Mouse (Mus musculus): ENCODE measurements around the gene Adgrb3.
"Not testable (repeated sequence)": the region's sequence is repeated elsewhere in the genome, so short reads cannot be mapped to it uniquely, and the experiment has no call there.

Adgrb3 gene

DNA sequence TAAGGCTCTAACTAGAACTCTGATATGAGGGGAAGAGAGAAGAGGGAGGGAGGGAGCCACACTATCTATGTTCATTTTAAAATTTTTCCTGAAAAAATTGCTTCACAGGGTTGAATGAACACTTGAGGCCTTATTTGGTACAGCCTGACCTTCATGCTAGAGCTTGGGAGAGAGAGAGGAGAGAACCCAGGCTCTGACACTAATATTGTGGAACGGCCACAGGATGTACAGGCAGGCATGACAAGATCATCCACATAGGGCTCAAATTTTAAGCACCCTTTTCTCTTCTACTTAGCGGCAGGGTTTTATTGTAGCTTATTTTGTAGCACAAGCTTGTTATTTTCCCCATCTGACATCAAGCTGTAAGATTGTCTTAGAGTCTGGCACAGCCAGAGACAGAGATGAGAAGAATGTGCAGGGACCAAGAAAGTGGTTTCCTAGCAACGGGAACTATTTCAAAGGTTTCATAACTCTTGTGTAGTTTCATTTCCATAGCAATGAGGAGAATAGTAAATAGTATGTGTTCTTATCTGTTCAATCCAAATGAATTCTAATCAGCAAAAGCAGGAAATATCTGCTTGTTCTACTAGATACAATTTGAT is 721.9 kb downstream of the Adgrb3 start:
- no peak for DNase-seq (ENCODE audit: low spot score)

DNA sequence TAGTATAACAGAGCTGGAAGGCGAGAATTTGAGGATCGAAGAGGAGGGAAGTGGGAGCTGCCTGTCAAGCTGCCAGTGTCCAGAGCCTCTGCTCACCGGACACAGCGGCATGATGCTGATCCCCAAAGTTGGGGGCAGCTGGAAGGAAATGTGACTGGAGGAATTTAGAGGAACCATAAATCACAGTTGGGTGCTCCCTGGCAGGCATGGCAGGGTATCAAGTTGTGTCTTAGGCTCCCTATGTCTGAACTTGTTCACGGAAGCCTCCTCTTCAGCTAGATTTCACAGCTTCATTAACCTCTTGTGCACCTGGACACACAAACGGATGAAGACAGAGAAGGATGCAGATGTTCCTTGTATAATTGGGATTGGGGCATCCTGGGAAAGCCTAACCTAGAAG is 722.8 kb downstream of the Adgrb3 start:
- no peak for DNase-seq (ENCODE audit: low spot score)

DNA sequence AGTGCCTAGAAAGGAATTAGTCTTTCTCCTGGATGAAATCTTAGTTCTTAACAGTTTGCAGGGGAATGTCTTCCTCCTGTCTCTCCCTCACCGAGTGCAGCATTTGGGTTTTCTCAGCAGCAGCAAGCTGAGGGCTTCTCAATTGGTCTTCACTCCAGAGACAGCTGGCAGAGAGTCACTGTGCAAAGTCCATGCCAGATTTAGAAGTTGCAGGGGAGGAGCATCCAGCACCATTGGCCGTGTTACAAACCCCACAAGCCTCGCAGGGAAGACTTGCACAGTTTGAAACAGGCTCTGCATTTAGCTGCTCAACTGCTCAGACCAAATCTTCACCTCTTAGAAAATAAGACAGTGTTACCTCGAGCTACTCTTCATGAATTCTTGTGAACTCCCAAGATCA is 724.1 kb downstream of the Adgrb3 start:
- no peak for DNase-seq (ENCODE audit: low spot score)

DNA sequence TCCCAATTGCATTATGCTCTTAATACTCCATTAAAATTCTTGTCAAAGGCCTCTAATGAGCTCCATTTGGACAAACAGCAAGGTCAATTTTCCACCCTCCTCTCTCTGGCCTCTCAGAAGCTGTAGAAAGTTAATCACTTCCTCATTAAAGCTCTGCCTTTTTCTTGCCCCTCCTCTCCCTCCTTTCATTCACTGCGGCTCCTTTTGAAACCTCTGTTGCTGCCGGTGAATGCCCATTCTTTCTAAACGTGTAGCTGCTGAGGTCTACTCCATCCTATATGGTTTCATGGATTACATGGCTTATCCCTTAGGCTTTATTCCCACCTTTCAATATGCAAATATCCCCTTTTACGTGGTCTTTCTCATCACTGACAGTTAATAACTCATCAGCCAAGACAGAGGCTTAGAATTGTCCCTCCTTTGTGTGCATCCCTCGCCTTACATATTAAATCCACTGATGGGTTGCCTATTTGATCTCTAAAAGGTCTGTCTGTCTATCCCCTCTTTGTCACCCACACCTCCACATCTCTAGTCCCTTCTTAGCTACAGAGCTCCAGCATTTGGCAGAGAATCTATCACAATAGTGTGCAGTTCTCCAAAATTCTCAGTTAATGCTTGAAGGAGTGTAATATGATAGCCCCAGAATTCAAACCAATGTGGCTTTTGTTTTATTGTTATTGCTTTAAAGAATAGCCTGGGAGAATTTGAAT is 741.3 kb downstream of the Adgrb3 start:
- DNase-seq (ENCODE audit: low spot score): no peak

DNA sequence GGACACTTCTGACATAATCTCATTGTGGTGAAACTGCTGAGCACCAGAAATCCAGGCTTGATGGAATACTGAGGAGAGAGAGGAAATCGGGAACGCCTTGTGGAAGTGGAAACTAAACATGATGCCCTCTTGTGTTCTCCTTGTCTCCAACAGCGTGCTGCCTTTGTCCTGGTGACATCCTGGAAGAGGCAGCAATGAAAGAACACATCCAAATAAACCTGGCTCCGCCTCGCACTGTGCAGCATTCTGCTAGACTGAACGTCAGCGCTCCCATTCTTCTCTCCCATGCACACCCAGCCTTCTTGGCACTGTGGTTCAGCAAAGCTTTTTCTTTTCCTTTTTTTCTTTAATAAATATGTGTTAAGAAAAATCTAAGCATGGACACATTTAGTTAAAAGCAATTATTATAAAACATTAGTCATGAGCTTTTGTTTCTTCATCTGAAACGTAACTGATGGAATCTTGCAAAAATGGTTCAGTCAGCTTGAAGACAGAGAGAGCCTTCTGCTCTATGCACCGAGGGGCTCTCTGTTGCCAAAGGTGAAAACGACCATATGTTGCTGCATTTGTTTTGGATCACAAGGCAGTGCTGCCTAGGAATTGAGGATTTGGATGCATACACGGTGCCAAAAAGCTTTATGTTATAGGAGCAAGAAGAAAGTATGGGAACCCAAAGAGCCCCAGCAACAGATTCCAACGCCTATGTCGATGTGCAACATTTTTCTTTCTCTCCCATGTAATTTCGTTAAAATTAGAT is 743.7 kb downstream of the Adgrb3 start:
- no peak for DNase-seq (ENCODE audit: low spot score)

DNA sequence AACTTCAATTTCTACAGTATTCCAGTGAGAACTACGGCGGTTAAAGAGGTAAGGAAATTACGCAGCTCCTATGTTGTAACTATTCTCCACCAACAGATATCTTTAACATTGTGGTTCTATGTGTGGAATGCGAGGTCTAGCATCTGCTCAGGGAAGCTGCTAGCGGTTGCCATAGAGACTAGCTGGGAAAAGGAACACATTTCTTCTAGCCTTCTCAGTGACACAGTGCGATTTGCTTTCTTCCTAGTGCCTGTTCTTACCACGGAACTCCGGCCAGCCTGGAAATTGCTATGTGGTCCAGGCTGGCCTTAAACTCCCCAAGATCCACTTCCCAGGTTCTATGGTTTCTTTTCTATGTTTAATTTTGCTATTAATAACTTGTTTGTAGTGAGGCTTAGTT is 747.1 kb downstream of the Adgrb3 start:
- DNase-seq (ENCODE audit: low spot score): no peak

DNA sequence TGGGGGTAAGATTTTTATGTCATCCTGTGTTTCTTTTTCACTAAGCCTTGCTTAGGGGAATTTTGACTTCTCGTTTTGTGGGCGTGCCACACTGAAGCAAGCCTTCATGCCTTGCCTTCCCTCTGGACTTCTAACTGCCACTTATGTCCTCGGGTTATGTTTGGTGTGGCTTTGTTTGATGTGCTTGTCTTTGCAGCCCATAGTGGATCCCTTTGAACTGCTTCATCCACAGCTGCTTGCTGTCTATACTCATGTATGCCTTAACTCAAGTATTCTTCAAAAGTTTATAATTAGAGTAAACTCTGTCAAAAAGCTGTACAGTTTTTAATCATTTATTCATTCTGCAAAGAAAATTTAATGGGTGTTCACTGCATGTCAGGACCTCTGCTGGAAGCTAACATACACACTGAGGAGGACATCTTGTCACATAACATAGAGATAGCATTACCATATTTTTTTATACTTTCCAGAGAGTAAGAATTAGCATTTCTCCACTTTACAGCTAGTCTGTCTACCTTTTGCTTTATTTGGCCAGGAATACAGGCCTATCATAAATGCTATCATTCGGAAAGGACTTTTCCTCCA is 748.1 kb downstream of the Adgrb3 start:
- no peak for DNase-seq (ENCODE audit: low spot score)

DNA sequence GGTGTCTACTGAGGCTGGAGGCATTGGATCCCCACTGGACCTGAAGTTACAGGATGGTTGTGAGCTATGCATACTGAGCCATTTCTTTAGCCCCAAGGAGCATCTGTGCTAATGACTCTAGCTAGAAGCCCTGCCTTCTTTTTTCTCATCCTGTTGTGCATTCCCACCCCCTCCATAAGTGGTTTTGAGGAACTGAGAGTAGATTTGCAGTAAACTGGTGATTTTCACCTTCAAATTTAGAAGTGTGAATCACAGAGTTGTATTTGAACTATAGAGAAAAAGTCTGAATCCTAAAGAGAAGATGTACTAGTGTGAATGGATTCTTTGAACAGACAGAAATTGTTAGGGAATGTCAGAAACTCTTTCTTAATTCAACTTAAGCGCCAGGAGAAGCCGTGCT is 750.1 kb downstream of the Adgrb3 start:
- DNase-seq (ENCODE audit: low spot score): no peak

DNA sequence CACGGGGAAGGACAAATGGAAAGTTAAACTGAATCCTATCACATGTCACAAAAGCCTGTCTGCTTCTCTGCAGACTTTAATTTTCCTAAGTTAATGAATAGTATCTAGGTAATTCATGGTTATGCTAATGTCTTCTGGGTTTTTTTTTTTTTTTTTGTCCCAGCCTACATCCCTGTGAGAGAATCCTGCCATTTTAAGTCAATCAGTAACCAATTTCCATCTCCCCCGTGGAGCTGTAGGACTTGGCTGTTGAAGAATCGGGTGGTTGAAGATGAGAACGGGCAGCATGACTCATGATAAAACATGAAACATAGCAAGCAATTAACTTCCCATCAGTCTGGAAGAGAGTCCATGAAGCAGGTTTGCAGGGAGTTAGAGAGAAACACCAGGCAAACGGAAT is 753.6 kb downstream of the Adgrb3 start:
- no peak for DNase-seq (ENCODE audit: low spot score)

DNA sequence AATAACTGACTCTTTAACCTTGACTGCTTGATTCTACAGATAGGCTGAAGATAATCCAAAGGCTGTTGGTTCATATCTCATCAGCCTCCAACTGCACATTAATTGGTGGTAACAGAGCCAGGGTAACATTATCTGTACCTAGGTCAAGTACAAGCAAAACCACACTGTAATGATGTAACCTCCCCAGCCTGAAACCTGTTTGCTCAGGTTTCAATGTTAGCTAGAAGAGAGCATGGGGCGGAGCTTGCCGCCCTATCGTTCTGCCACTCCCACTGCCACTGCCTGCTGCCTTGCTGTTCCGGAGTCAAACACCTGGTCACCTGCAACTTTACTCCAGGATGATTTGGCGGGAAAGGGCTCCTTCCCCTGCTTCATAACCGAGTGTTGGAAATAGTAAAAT is 765.5 kb downstream of the Adgrb3 start:
- DNase-seq (ENCODE audit: low spot score): no peak

DNA sequence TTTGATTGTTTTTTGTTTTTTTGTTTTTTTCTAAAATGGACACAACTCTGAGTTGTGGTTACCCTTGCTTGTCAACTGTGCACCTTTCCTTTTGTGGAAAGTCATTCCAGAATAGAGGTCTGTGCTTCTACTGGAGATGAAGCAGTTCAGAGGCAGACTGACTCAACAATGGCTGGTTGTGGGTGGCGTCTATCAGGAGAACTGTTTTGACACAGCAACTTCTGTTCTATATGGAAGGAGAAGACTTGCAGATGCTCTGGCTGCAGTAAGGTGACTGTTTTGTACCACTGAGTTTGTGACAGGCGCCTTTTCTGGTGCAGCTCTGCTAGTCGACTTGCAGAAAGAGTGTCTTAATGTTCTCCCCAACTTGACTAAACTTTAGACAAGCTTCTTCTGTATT is 768.6 kb downstream of the Adgrb3 start:
- DNase-seq (ENCODE audit: low spot score): no peak

DNA sequence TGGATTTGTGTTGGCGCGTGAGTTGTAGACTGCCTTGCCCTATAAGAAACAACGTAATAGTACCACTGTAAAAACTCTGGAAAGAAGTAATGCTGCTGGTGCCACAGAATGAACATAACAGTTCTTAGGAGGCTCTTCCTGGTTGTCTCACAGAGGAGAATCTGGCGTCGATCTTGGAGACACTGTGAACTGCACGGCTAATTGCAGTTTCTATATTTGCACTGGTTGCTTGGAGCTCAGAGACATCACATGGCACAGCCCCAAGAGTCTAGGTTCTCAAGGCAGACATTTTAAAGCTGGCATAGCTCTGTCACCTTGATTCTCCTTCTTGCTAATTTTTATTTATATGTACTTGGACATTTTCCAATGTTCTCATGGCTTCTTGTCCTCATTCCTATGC is 769.3 kb downstream of the Adgrb3 start:
- no peak for DNase-seq (ENCODE audit: low spot score)

DNA sequence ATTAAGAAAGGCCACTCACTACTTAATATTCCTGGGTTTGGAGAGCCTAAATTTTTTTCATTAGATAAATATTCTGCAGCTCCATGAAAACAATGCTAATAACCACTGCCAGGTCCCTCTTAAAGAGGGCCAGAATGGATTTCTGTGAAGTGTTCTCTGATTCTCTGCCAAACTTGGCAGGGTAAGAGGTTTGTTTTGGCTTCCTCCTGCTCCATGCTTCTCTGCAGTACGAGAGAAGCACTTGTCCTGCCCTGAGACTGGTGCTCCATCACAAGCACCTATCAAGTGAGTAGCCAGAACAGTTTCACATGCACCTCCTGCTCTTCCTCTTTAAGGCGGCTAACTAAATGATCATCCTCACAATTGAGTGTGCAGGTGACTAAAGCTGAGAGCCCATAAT is 771.9 kb downstream of the Adgrb3 start:
- no peak for DNase-seq (ENCODE audit: low spot score)

DNA sequence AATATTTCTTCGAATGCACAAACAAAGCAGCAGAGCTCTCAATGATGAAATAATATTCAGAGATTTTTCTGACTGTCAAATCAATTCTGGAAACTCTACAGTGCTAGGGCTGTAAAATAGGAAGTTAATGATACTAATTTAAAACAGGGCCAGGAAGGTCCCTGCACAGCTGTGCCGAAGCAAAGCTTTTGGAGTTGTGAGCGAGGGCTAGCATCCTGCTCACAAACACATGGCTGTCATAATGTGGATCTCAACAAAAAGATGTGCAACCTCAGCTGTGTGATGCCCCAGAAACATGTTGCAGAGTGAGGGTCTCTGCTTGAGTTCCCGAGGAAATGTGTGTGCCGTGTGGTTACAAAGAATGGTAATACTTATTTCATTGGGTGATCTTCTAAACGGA is 772.3 kb downstream of the Adgrb3 start:
- DNase-seq (ENCODE audit: low spot score): no peak

DNA sequence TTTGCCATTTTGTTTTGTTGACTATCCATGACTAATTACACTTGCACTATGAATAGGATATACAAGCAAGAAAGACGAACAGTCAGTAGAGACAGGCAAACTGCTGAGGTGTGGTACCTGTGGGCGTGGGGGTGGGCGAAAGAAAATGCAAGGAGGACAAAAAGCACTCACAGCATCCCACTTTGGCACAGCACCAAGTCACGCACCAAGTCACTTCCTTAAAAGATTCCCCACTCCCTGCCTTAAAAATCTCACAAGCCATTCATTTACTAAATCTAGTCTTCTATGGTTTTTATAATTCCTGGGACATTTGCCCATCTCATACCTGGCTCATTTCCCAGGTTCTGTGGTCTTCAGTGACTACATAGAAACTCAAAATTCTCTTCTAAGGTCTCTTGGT is 787.4 kb downstream of the Adgrb3 start:
- no peak for DNase-seq (ENCODE audit: low spot score)

DNA sequence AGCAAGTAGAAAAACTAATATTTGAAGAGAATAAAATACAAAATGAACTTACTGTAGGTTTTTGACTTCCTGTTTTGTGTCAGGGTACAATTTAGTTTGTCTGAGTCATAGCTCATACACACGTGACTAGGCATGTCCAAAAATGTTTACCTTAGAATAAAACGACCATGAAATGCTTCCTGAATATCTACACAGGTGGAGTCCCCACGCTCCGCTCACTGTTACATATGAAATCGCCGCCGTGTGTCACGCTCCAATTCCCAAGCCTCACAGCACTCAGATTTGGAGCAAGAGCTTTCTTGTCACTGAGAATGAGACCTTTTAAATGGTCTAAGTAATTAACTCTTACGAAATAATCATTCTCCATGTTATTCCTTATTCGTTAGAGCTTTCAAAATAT is 795.3 kb downstream of the Adgrb3 start:
- DNase-seq (ENCODE audit: low spot score): no peak

DNA sequence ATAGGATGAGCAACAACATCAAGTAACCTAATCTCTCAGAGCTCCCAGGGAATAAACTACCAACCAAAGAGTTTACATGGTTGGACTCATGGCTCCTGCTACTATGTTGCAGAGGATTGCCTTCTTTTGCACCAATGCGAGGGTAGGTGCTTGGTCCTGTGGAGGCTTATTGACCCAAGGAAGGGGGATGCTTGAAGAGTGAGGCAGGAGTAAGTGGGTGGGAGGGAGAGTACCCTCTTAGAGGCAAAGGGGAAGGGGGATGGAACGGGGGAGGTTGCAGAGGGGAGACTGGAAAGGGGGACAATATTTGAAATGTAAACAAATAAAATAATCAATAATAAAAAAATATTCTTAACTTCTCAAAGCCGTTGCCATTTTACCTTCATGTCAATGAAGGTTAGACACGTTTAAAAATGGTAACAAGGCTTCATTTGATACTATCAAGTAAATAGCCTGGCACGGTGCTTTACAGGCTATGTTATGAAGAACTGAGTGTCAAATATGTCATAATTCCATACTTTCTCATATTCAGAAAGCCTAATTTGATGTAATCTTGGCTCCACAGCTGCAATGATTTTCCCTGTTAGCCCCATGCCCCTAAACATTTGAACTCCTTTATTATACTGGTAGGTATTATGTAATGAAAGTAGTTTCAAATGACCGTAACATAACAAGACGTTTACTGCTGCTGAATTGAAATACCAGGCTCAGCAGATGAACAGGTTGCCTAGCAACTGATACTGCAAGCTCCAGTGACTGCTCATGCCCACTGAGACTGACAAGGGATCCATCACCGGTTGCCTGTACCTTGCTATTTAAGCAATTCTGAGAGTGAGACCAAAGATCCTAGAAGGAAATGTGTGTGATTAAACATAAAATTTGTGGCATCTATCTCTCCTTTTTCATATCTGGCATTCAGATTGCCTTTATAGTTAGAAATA is 796.1 kb downstream of the Adgrb3 start:
- no peak for DNase-seq (ENCODE audit: low spot score)

DNA sequence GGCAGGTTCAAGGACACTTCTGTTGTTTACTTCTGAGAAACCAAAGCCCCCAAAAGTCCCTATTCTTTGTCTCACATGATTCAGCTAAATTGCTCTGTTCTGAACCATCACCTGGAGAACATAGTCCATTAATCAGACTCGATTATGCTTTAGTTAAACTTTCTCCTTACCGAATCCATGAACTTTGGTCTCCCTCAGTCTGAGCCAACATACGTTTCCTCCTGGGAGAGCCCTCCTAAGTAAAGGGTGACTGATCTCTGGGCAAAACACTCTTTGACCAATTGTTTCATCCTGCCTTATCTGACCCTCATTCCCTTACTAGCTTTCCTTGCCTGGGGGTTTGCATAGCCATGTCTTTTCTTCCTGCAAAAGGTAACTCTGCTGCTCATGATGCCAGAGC is 806.4 kb downstream of the Adgrb3 start:
- no peak for DNase-seq (ENCODE audit: low spot score)

DNA sequence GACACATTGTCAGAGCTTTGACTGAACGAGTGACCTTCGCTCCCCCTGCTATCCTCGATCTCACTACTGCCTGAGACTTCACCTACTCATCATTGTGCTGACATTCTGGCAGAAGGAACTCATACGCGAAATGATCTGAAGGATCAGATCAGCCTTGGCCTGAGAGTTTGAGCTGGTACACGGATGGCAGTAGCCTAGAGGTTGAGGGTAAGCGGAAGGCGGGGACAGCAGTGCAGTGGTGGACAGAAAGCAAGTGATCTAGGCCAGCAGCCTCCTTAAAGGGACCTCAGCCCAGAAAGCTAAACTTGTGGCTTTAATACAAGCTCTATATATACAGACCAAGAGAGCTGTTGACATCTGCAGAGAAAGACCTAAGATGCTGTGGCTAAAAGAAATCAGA is 811.7 kb downstream of the Adgrb3 start:
- DNase-seq (ENCODE audit: low spot score): not testable (repeated sequence)
